In genomic region chr2:118511779-118512417, GRCm38 (mm10) we compare ENCODE assay signal across 8 mouse cellular contexts. TPM values are rescaled to one million over a fixed set of nuclear protein-coding genes. Genes with fewer than 3 reads are reported as not detected.
DNase-seq lines count a peak whose midpoint lies in the region; ATAC-seq lines count a peak whose summit lies in the region.

No protein-coding gene starts in this region.

- H3K9me3 ChIP-seq in kidney, embryonic 14.5 days (ENCODE audit: control insufficient read depth, low read length), result no peaks in the 10 kb centered on the region
- H3K9me3 ChIP-seq in embryonic facial prominence, embryonic 10.5 days, result no peaks in the 10 kb centered on the region
- H3K9me3 ChIP-seq in limb, embryonic 11.5 days (ENCODE audit: control insufficient read depth, low read length), result no peaks in the 10 kb centered on the region

- no peak for ATAC-seq in kidney, embryonic 14.5 days (ENCODE audit: low FRiP score, low TSS enrichment)
- ATAC-seq in limb, embryonic 11.5 days (ENCODE audit: insufficient number of reproducible peaks, low FRiP score, low TSS enrichment, low read depth), result no peak

- H3K9ac ChIP-seq in kidney, embryonic 14.5 days (ENCODE audit: low read depth, low read length), result peak overlapping the region; percentile 14; the same call in 1 of the 2 replicates
- H3K9ac ChIP-seq in limb, embryonic 11.5 days (ENCODE audit: low read length), result 0 out of 2 replicates have a peak overlapping the region, but pooled peaks have one; percentile 30

- H3K4me3 ChIP-seq in kidney, embryonic 14.5 days (ENCODE audit: low read length), result no peak overlapping the region
- H3K4me3 ChIP-seq in embryonic facial prominence, embryonic 10.5 days, result no peak overlapping the region
- no peak overlapping the region for H3K4me3 ChIP-seq in limb, embryonic 11.5 days (ENCODE audit: low read depth, low read length)

- no peaks in the 10 kb centered on the region for H3K27me3 ChIP-seq in kidney, embryonic 14.5 days (ENCODE audit: control insufficient read depth, insufficient read depth, low read length)
- 0 out of 2 replicates have a peak, but pooled peaks cover 6% of the 10 kb centered on the region for H3K27me3 ChIP-seq in embryonic facial prominence, embryonic 10.5 days (replicated peaks; ENCODE audit: low read depth, poor library complexity, severe bottlenecking)
- no peaks in the 10 kb centered on the region for H3K27me3 ChIP-seq in limb, embryonic 11.5 days (ENCODE audit: control insufficient read depth, insufficient read depth, low read length)

- no peak overlapping the region for H3K4me2 ChIP-seq in kidney, embryonic 14.5 days (replicated peaks; ENCODE audit: low read depth, low read length)
- no peak overlapping the region for H3K4me2 ChIP-seq in limb, embryonic 11.5 days (ENCODE audit: low read depth, severe bottlenecking)

- 40% methylated on average over 11 of the region's 11 CpGs for WGBS in kidney, embryonic 14.5 days
- 48% methylated on average over 11 of the region's 11 CpGs for WGBS in embryonic facial prominence, embryonic 10.5 days
- WGBS in limb, embryonic 11.5 days, result 42% methylated on average over 11 of the region's 11 CpGs

- DNase-seq in kidney, postnatal 14 days, result no peak
- DNase-seq in embryonic facial prominence, embryonic 10.5 days (ENCODE audit: low spot score), result no peak
- DNase-seq in heart, adult 9 months (ENCODE audit: low spot score in 2 of 2), result peak; percentile 65
- no peak for DNase-seq in limb, embryonic 11.5 days (ENCODE audit: low spot score)
- DNase-seq in right cerebral cortex, postnatal 4 days, result no peak
- DNase-seq in Muller cell, postnatal 12 days (ENCODE audit: inconsistent ontology term), result no peak
- DNase-seq in cerebellum, postnatal 14 days, result no peak

- no peaks in the 10 kb centered on the region for H3K36me3 ChIP-seq in kidney, embryonic 14.5 days (ENCODE audit: control insufficient read depth, insufficient read depth, low read length)
- no peaks in the 10 kb centered on the region for H3K36me3 ChIP-seq in embryonic facial prominence, embryonic 10.5 days (replicated peaks)
- no peaks in the 10 kb centered on the region for H3K36me3 ChIP-seq in limb, embryonic 11.5 days (ENCODE audit: control insufficient read depth, insufficient read depth, low read length)

- peak overlapping the region; percentile 32; the same call in 1 of the 2 replicates for H3K27ac ChIP-seq in kidney, embryonic 14.5 days (ENCODE audit: low read depth, low read length)
- peak overlapping the region; percentile 60 for H3K27ac ChIP-seq in embryonic facial prominence, embryonic 10.5 days (replicated peaks)
- H3K27ac ChIP-seq in limb, embryonic 11.5 days (replicated peaks; ENCODE audit: low read depth, low read length), result peak overlapping the region; percentile 36; the same call in 1 of the 2 replicates

- peaks cover 27% of the 10 kb centered on the region for H3K4me1 ChIP-seq in kidney, embryonic 14.5 days (ENCODE audit: control insufficient read depth, insufficient read depth, low read length)
- peaks cover 45% of the 10 kb centered on the region for H3K4me1 ChIP-seq in embryonic facial prominence, embryonic 10.5 days
- peaks cover 27% of the 10 kb centered on the region for H3K4me1 ChIP-seq in limb, embryonic 11.5 days (ENCODE audit: control insufficient read depth, insufficient read depth, low read length)

RNA-seq across cellular contexts. Expression of gene Srp14, which starts 32.4 kb away (rescaled TPM):
- polyA plus RNA-seq in kidney, embryonic 14.5 days (2014; fragmentation: Nextera tagmentation; extraction: Ambion mirVana), result 234 and 300 TPM in 2 replicates
- polyA plus RNA-seq in embryonic facial prominence, embryonic 10.5 days (2016; fragmentation: Nextera tagmentation; extraction: Ambion mirVana), result 234 and 245 TPM in 2 replicates
- 231 TPM in 2 replicates for polyA plus RNA-seq in limb, embryonic 11.5 days (2014; fragmentation: Nextera tagmentation; extraction: Ambion mirVana)

RNA-seq across cellular contexts. Expression of gene Bmf, which starts 37.6 kb away (rescaled TPM):
- 6.0 and 9.6 TPM in 2 replicates for polyA plus RNA-seq in kidney, embryonic 14.5 days (2014; fragmentation: Nextera tagmentation; extraction: Ambion mirVana)
- polyA plus RNA-seq in embryonic facial prominence, embryonic 10.5 days (2016; fragmentation: Nextera tagmentation; extraction: Ambion mirVana), result 5.6 and 6.0 TPM in 2 replicates
- 3.8 and 7.5 TPM in 2 replicates for polyA plus RNA-seq in limb, embryonic 11.5 days (2014; fragmentation: Nextera tagmentation; extraction: Ambion mirVana)

Comparison
In these comparisons a context has a peak if more than half of its experiments do, and no peak if none do; other contexts are left out.
1. DNase-seq: peak in heart, adult 9 months (2 of 2); none in kidney, postnatal 14 days (single experiment), embryonic facial prominence, embryonic 10.5 days (single experiment), limb, embryonic 11.5 days (single experiment), right cerebral cortex, postnatal 4 days (single experiment), Muller cell, postnatal 12 days (single experiment) and cerebellum, postnatal 14 days (0 of 2).
2. Peak in every context shown above with its lines, with median percentiles within 50 percentile points of each other: H3K27ac ChIP-seq.